Mouse (Mus musculus) lung, postnatal 0 days (tissue): ENCODE results near the gene Stk31.

ENCODE experiments used
- CTCF ChIP-seq: IDR thresholded peaks from 2 replicates; pipeline ENCODE4 v1.5.1; 2016; ENCODE audit warnings: antibody characterized with exemption, mild to moderate bottlenecking
- EP300 ChIP-seq: IDR thresholded peaks from 2 replicates; pipeline ENCODE4 v1.6.1; 2016; ENCODE audit warnings: antibody characterized with exemption, mild to moderate bottlenecking, control low read depth

DNA sequence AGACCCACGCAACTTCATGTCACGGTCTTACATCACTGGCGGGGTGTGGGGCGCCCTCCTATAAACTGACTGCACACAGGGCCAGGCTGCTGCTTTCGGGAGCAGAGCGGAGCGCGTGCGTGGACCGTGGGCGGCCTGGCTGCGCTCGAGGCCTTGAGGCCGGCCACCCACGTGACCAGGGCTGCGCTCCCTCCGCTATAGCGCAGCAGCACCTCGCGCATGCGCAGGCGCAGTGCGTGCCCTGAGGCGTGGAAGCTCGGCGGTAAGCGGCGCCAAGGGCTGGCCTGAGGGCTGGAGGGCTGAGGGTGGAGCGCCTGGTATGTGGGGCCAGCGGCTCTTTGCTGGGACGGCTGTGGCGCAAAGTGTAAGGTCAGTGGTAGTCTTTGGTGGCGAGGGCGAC lies at the start of gene Stk31:
- TF ChIP-seq CTCF (no peak), EP300 (no peak)
